Mouse (Mus musculus) monocyte, adult 2 months (primary cell): ENCODE measurements around the gene Pan2.

Source experiments
- DNase-seq, 2 experiments: peaks; one replicate each; pipeline ENCODE4 v3.0.0; 2022; ENCODE audit warnings: low spot score in 2 of 2, low read depth in 1 of 2

Pan2 gene

DNA sequence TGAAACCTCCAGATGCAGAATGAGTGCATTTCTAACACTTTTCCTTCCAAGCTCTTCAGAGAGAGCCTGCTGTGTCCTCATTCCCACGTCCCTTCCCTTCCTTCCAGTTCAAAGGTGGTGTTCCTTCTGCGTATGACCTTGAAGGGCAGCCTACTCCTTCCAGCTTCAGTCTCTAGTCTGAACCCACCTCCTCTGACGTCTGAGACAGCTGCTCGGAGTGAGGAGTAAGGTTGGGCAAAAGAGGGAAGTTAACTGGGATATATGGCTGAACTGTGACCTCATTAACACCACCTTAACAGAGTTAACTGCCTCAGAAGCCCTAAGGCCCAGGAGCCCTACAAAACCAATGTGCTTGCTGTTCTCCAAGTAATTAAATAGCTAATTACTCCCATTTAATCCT lies 67.5 kb downstream of the Pan2 start:
- DNase-seq: no peak
